Mouse (Mus musculus): Measurements from ENCODE around the gene Elavl2. TPM values are rescaled to one million over a fixed set of nuclear protein-coding genes. Genes with fewer than 3 reads are reported as not detected.

Gene Elavl2
- polyA plus RNA-seq, 1 experiment, result 0.22 TPM

DNA sequence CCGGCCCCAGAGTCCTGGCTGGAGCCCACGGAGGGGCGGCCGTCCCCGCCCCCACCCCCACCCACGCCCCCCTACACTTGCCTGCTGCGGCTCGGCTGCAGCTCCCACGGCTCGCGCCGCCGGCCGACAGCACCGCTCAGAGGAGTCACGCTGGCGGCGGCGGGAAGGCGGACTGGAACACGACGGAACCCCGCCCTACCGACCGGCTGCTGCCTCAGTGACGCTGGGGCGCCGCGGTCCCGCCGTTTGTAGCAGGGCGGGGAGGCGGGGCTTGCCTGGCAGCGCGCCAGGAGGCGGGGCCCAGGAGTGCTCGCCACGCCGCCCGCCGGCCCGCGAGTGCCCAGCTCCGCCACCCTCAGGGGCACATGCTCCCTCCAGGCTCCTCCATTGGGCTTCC is 28.8 kb downstream of the Elavl2 start:
- H3K27ac ChIP-seq (ENCODE audit: insufficient read depth, low read depth, low read length), result no peak overlapping the region
- peak overlapping the region; percentile 13; the same call in 1 of the 2 replicates for H3K4me3 ChIP-seq (ENCODE audit: low read depth, low read length)
- no peaks in the 10 kb centered on the region for H3K36me3 ChIP-seq (ENCODE audit: control insufficient read depth, insufficient read depth, low read length)
- TF ChIP-seq CTCF (IDR thresholded peaks at IDR 0.05; ENCODE audit: extremely low read depth, insufficient read length, insufficient replicate concordance, low read depth, low read length), result no peak
- TF ChIP-seq POLR2A (IDR thresholded peaks at IDR 0.05; ENCODE audit: low read depth, low read length), result no peak
- 2% methylated on average over 41 of the region's 44 CpGs for WGBS
- H3K27me3 ChIP-seq (ENCODE audit: control insufficient read depth, insufficient read depth, low read length), result peaks cover 27% of the 10 kb centered on the region
- H3K4me1 ChIP-seq (ENCODE audit: control insufficient read depth, insufficient read depth, insufficient read length, low read length), result peaks cover 3% of the 10 kb centered on the region

DNA sequence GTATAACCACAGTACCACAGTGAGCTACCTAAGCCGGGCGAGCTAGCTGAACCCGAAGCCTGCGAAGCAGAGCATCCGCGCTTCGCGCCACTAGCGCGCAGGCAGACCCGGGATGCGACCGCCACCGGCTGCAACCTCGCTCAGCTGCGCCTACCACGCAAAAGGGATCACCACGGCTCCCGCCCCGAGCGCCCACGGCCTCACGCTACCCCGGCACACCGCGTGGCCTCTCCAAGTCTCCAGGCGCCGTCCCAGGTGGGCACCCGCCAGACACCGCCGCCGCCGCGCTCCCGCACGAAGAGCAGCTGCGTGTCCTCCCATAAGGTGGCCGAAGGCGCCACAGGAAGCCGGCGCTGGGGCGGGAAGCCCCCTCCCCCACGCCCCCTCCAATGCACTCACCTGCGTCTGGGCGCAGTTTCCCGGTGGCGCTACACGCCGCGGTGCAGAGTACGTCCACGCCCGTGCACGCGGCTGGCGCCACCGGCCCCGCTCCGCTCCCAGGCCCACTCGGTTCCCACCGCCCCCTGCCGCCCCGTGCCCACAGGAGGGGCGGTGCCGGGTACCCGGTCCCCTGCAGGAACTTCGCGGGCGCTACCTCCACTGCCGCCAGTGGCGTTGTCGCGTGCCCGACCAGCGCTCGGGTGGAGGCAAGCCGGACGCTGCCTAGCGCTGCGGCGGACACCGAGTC is 29.3 kb downstream of the Elavl2 start:
- Histone ChIP-seq H3K36me3 (ENCODE audit: control insufficient read depth, insufficient read depth, low read length) (no peaks in the 10 kb centered on the region), H3K4me3 (ENCODE audit: low read depth, low read length) (peak overlapping the region; percentile 18; the same call in 1 of the 2 replicates), H3K27me3 (ENCODE audit: control insufficient read depth, insufficient read depth, low read length) (peaks cover 24% of the 10 kb centered on the region), H3K4me1 (ENCODE audit: control insufficient read depth, insufficient read depth, insufficient read length, low read length) (peaks cover 1% of the 10 kb centered on the region), H3K27ac (ENCODE audit: insufficient read depth, low read depth, low read length) (no peak overlapping the region)
- no peak for TF ChIP-seq POLR2A (IDR thresholded peaks at IDR 0.05; ENCODE audit: low read depth, low read length)
- no peak for TF ChIP-seq CTCF (IDR thresholded peaks at IDR 0.05; ENCODE audit: extremely low read depth, insufficient read length, insufficient replicate concordance, low read depth, low read length)
- WGBS, result 5% methylated on average over 82 of the region's 82 CpGs

DNA sequence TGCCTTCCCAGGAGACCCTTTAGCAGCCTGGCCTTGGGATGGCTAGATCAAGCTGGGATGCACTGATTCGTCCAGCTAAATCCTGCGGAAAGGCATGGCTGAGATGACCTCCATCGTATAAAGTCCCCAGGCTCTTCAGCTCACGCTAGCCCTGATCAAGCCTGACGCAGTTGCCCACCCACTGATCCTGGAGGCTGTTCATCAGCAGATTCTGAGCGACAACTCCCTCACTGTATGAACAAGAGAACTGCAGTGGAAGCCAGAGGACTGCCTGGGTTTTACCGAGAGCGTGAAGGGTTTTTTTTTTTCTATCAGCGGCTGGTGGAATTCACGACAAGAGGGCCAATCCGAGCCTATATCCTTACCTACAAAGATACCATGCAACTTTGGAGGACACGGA is 35.3 kb downstream of the Elavl2 start:
- Histone ChIP-seq H3K4me3 (ENCODE audit: low read depth, low read length) (no peak overlapping the region), H3K27ac (ENCODE audit: insufficient read depth, low read depth, low read length) (no peak overlapping the region), H3K36me3 (ENCODE audit: control insufficient read depth, insufficient read depth, low read length) (no peaks in the 10 kb centered on the region), H3K4me1 (ENCODE audit: control insufficient read depth, insufficient read depth, insufficient read length, low read length) (no peaks in the 10 kb centered on the region), H3K27me3 (ENCODE audit: control insufficient read depth, insufficient read depth, low read length) (no peaks in the 10 kb centered on the region)
- TF ChIP-seq CTCF (IDR thresholded peaks at IDR 0.05; ENCODE audit: extremely low read depth, insufficient read length, insufficient replicate concordance, low read depth, low read length), result no peak
- WGBS, result 85% methylated on average over 12 of the region's 12 CpGs

DNA sequence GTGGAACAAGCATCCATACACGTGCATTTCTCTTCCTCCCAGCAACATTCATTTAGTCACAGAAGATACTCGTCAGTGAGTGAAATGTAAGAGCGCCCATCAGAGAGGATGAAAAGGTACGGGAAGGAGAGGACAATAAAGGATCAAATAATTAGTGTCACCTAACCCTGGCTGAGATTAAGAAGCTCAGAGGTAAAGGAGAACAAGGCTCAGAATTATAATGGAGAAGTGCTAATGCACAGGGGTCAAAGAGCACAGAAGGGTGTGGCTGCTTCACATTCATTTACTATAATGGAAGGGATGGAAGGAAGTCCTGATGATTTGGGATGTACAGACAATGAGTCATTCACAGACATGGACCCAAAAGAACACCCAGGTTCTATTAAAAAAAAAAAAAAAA is 36.6 kb downstream of the Elavl2 start:
- H3K36me3 ChIP-seq (ENCODE audit: control insufficient read depth, insufficient read depth, low read length), result no peaks in the 10 kb centered on the region
- 73% methylated on average over 4 of the region's 4 CpGs for WGBS
- TF ChIP-seq CTCF (IDR thresholded peaks at IDR 0.05; ENCODE audit: extremely low read depth, insufficient read length, insufficient replicate concordance, low read depth, low read length), result no peak
- no peak for TF ChIP-seq POLR2A (IDR thresholded peaks at IDR 0.05; ENCODE audit: low read depth, low read length)

DNA sequence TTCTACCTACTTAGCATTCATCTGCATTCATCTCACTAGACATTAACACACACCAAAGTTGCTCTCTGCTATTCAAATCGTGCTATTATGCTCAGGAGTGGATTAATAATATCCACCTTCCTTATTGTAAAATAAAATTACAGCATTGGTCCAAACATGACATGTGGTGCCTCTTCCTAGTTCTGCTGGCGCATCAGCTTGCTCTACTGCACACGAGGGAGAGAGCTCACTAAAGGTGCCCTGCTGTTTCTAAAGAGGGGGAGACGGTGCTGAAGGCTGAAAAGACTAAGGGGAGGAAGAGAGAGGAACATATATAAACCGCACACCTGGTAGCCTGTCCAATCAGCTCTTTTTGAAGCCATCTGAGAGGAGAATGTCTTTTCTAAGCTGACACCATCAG is 38.1 kb downstream of the Elavl2 start:
- Histone ChIP-seq H3K27me3 (ENCODE audit: control insufficient read depth, insufficient read depth, low read length) (no peaks in the 10 kb centered on the region), H3K36me3 (ENCODE audit: control insufficient read depth, insufficient read depth, low read length) (no peaks in the 10 kb centered on the region), H3K27ac (ENCODE audit: insufficient read depth, low read depth, low read length) (no peak overlapping the region), H3K4me3 (ENCODE audit: low read depth, low read length) (no peak overlapping the region), H3K4me1 (ENCODE audit: control insufficient read depth, insufficient read depth, insufficient read length, low read length) (no peaks in the 10 kb centered on the region)
- TF ChIP-seq CTCF (IDR thresholded peaks at IDR 0.05; ENCODE audit: extremely low read depth, insufficient read length, insufficient replicate concordance, low read depth, low read length), result no peak
- TF ChIP-seq POLR2A (IDR thresholded peaks at IDR 0.05; ENCODE audit: low read depth, low read length), result no peak
- 70% methylated on average over 5 of the region's 5 CpGs for WGBS

More for the DNA sequence above, 36.6 kb downstream of the Elavl2 start:
- H3K27me3 ChIP-seq (ENCODE audit: control insufficient read depth, insufficient read depth, low read length), result no peaks in the 10 kb centered on the region
- no peak overlapping the region for H3K4me3 ChIP-seq (ENCODE audit: low read depth, low read length)
- no peak overlapping the region for H3K27ac ChIP-seq (ENCODE audit: insufficient read depth, low read depth, low read length)
- H3K4me1 ChIP-seq (ENCODE audit: control insufficient read depth, insufficient read depth, insufficient read length, low read length), result no peaks in the 10 kb centered on the region

DNA sequence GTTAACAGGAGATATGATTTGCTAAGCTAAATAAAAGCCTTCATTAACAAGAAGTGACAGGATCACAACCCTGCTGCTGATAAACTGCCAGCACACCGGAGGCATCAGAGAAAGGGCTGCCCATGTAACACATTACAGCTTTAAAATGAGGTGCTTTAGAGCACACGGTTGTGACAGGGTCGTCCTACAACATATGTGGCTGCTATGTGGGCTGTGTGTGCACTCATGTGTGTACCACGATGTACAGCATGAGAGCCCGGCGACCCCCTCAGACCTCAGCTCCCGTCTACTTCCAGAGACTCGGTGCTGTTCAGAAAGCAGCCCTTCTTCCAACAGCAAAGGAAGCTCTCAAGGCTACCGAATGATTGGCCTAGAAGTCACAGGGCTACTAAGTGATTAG is 47.4 kb downstream of the Elavl2 start:
- no peaks in the 10 kb centered on the region for H3K4me1 ChIP-seq (ENCODE audit: control insufficient read depth, insufficient read depth, insufficient read length, low read length)
- H3K27ac ChIP-seq (ENCODE audit: insufficient read depth, low read depth, low read length), result no peak overlapping the region
- TF ChIP-seq POLR2A (IDR thresholded peaks at IDR 0.05; ENCODE audit: low read depth, low read length), result no peak
- TF ChIP-seq CTCF (IDR thresholded peaks at IDR 0.05; ENCODE audit: extremely low read depth, insufficient read length, insufficient replicate concordance, low read depth, low read length), result no peak
- no peaks in the 10 kb centered on the region for H3K27me3 ChIP-seq (ENCODE audit: control insufficient read depth, insufficient read depth, low read length)
- no peaks in the 10 kb centered on the region for H3K36me3 ChIP-seq (ENCODE audit: control insufficient read depth, insufficient read depth, low read length)
- 79% methylated on average over 9 of the region's 9 CpGs for WGBS
- no peak overlapping the region for H3K4me3 ChIP-seq (ENCODE audit: low read depth, low read length)

DNA sequence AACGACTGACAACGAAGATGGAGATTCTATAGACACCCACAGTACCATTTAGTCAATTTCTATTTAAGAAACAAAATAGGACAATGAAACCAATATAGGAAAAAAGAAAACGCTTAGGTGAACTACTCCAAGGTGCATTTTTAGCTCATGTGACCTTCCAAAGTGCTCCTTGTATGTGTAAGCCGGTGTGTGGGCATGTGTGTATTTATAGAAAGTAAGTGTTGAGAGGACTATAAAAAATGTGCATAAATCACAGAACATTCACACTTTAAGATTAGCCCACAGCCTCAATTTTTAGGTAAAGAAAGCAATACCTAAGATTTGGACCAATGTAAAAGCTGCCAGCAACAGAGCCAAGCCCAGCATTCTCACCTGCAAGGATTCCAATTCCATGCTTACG is 51.0 kb downstream of the Elavl2 start:
- 89% methylated on average over 5 of the region's 5 CpGs for WGBS
- TF ChIP-seq POLR2A (IDR thresholded peaks at IDR 0.05; ENCODE audit: low read depth, low read length) (no peak), CTCF (IDR thresholded peaks at IDR 0.05; ENCODE audit: extremely low read depth, insufficient read length, insufficient replicate concordance, low read depth, low read length) (no peak)
- H3K27ac ChIP-seq (ENCODE audit: insufficient read depth, low read depth, low read length), result no peak overlapping the region

More for the DNA sequence above, 51.0 kb downstream of the Elavl2 start:
- no peaks in the 10 kb centered on the region for H3K27me3 ChIP-seq (ENCODE audit: control insufficient read depth, insufficient read depth, low read length)
- H3K36me3 ChIP-seq (ENCODE audit: control insufficient read depth, insufficient read depth, low read length), result no peaks in the 10 kb centered on the region
- no peak overlapping the region for H3K4me3 ChIP-seq (ENCODE audit: low read depth, low read length)
- H3K4me1 ChIP-seq (ENCODE audit: control insufficient read depth, insufficient read depth, insufficient read length, low read length), result no peaks in the 10 kb centered on the region

Measured in small intestine, adult 2 months (tissue).